Mouse (Mus musculus) gastrocnemius, postnatal 14 days (tissue): ENCODE data around the gene Xbp1. TPM values are rescaled to one million over a fixed set of nuclear protein-coding genes. Genes with fewer than 3 reads are reported as not detected.

ENCODE experiments used
- DNase-seq: peaks from one replicate; pipeline ENCODE4 v3.0.0; 2021; ENCODE audit warnings: mixed read lengths
- intact Hi-C: fragments of 180-260 bp; cut with DNase I; formaldehyde crosslinking; loops from one replicate; pipeline ENCODE4 v1.15.1; 2025; ENCODE audit warnings: low total_unique reads
- total RNA-seq, 2 experiments: library from RNA; stranded (reverse); gene quantifications; 2 replicates each; pipeline ENCODE4 v1.2.3; 2021

Xbp1 gene
- total RNA-seq, 2 experiments from 2014 or later, result 42.7 to 47.5 TPM

GRCm38 (mm10) chr11:5560273-5560672 is 39.8 kb downstream of the Xbp1 start:
- intact Hi-C loops, result loop anchor here (10.0 kb wide), 1 partner anchor 65 kb away; no protein-coding TSS in a partner anchor

GRCm38 (mm10) chr11:5562625-5563268 is 42.3 kb downstream of the Xbp1 start:
- intact Hi-C loops, result loop anchor here (10.0 kb wide), 1 partner anchor 62 kb away; no protein-coding TSS in a partner anchor
- no peak for DNase-seq

More at GRCm38 (mm10) chr11:5560273-5560672, 39.8 kb downstream of the Xbp1 start:
- DNase-seq, result no peak

GRCm38 (mm10) chr11:5563898-5564297 is 43.4 kb downstream of the Xbp1 start:
- no peak for DNase-seq
- intact Hi-C loops, result loop anchor here (10.0 kb wide), 1 partner anchor 61 kb away; no protein-coding TSS in a partner anchor

- DNase-seq, result no peak
- intact Hi-C loops, result loop anchor here (10.0 kb wide), 1 partner anchor 59 kb away; no protein-coding TSS in a partner anchor
Observed at GRCm38 (mm10) chr11:5565596-5565995, 45.1 kb downstream of the Xbp1 start.

GRCm38 (mm10) chr11:5566506-5566905 is 46.0 kb downstream of the Xbp1 start:
- DNase-seq, result no peak
- intact Hi-C loops, result loop anchor here (10.0 kb wide), 1 partner anchor 58 kb away; no protein-coding TSS in a partner anchor

- DNase-seq, result no peak
- intact Hi-C loops, result loop anchor here (10.0 kb wide), 1 partner anchor 57 kb away; no protein-coding TSS in a partner anchor
Observed at GRCm38 (mm10) chr11:5567654-5568053, 47.2 kb downstream of the Xbp1 start.

GRCm38 (mm10) chr11:5568082-5568481 is 47.6 kb downstream of the Xbp1 start:
- intact Hi-C loops, result loop anchor here (10.0 kb wide), 1 partner anchor 57 kb away; no protein-coding TSS in a partner anchor
- no peak for DNase-seq

GRCm38 (mm10) chr11:5569474-5569873 is 49.0 kb downstream of the Xbp1 start, which contains the start of gene Ankrd36:
TSS of gene Ankrd36 (plus strand) at chr11:5569684.
- no peak for DNase-seq
- intact Hi-C loops, result loop anchor here (10.0 kb wide), 1 partner anchor 55 kb away; no protein-coding TSS in a partner anchor

GRCm38 (mm10) chr11:5571856-5572255 is 51.4 kb downstream of the Xbp1 start:
- DNase-seq, result no peak
- intact Hi-C loops, result no loop called here

GRCm38 (mm10) chr11:5573821-5574220 is 53.4 kb downstream of the Xbp1 start:
- no peak for DNase-seq
- intact Hi-C loops, result no loop called here

- DNase-seq, result no peak
Observed at GRCm38 (mm10) chr11:5575046-5575445, 54.6 kb downstream of the Xbp1 start.

More at GRCm38 (mm10) chr11:5575046-5575445, 54.6 kb downstream of the Xbp1 start:
- intact Hi-C loops, result no loop called here

Other genes with a start within 250 kb of the Xbp1 start
- gene Znrf3, start 75.8 kb upstream of the Xbp1 start, total RNA-seq, result 1 to 10 TPM; 6.5 to 9.3 TPM
- gene Ccdc117, start 21.5 kb downstream of the Xbp1 start, total RNA-seq, result 10 to 100 TPM; 11.0 to 11.1 TPM
- not detected for gene Ankrd36, start 49.0 kb downstream of the Xbp1 start, total RNA-seq
- 10 to 100 TPM; 83.5 to 84.2 TPM for gene Mrps24, start 195.0 kb downstream of the Xbp1 start, total RNA-seq
- gene Urgcp, start 241.7 kb downstream of the Xbp1 start, total RNA-seq, result 10 to 100 TPM; 32.7 to 38.4 TPM